Mouse (Mus musculus) lung, adult 2 months (tissue): ENCODE data around the gene Arl6. TPM values are rescaled to one million over a fixed set of nuclear protein-coding genes. Genes with fewer than 3 reads are reported as not detected.

Source experiments
- DNase-seq: peaks from one replicate; pipeline ENCODE4 v3.0.0; 2022
- H3K4me1 ChIP-seq: fragments of 200-500 bp; 2 replicates; pipeline ENCODE4 v1.6.1; 2011; ENCODE audit warnings: low read length; ENCODE audit not compliant: control insufficient read depth, insufficient read depth
- H3K4me3 ChIP-seq: fragments of 200-500 bp; replicated peaks from 2 replicates; pipeline ENCODE3; 2011; ENCODE audit warnings: low read depth, mild to moderate bottlenecking, control low read depth, low read length; ENCODE audit errors: extremely low read depth
- CTCF ChIP-seq: fragments of 200-500 bp; IDR thresholded peaks from 2 replicates; pipeline ENCODE4 v1.5.1; 2011; ENCODE audit warnings: mild to moderate bottlenecking, low read length, control low read depth; ENCODE audit not compliant: insufficient read depth
- POLR2A ChIP-seq: fragments of 200-500 bp; IDR thresholded peaks from 2 replicates; pipeline ENCODE4 v1.6.1; 2011; ENCODE audit warnings: low read depth, mild to moderate bottlenecking, control low read depth, low read length, borderline replicate concordance; ENCODE audit errors: extremely low read depth
- WGBS: fragments of 180-500 bp; shearing (Covaris S2); methylation state at CpG from one replicate; pipeline ENCODE4 v1.1.7; 2018; 5-methylcytosine and 5-hydroxymethylcytosine counted together
- polyA plus RNA-seq: library from polyadenylated mRNA; depleted of rRNA; stranded (reverse); fragments of >200 nt; gene quantifications from 2 replicates; pipeline ENCODE4 v1.2.3, GENCODE M21; 2012; rRNA removed

Arl6 gene
- polyA plus RNA-seq, 1 experiment, result 4.0 TPM

DNA sequence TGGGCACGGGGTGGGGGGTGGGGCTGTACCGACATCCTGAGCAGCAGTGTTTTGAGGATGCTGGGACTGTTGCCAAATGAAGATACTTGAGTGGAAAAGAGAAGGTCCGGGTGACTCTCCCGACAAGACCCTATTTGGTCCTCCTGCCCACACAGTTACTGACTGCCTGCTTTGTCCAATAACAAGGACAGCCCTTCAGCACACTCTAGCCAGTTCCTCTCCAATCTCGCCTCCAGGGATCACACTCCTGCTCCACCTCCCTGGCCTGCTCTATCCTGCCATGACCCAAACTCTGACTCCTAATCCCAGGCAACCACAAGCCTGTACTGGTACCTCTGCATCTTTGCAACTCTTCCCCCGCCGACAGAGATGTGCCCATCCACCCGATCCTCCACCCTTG lies 69.4 kb downstream of the Arl6 start:
- no peak for TF ChIP-seq POLR2A
- no peak for TF ChIP-seq CTCF
- WGBS, result 64% methylated on average over 8 of the region's 8 CpGs
- H3K4me1 ChIP-seq, result peaks cover 20% of the 10 kb centered on the region
- H3K4me3 ChIP-seq, result no peak overlapping the region
- DNase-seq, result no peak

DNA sequence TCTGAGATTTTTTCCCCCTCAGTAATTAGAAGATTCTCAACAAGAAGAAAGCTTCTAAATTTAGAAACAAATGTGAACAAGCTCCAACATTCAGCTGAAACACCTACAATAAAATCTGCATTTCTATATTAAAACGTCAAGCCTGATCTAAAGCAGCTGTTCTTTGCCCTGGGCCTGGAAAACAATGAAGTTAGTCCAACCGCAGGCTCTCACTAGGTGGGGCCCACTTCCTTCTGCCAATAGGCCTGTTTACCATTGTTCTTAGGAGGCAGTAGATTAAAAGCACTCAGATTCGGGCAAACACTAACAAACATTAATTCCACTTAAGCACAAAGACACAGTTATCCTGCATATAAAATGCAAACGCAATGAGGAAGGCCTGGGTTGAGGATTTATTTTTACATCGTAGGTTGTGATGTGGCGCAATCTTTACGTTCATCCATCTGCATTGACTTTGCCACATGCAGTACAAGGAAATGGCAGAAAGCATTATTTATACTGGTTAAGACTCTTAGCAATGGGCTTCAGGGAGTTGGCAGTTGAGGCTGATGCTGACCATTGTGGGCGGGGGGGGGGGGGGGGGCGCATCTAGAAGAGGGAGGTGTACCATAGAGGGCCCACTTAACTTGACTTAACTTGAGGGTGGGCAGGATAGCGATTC lies 71.3 kb downstream of the Arl6 start:
- TF ChIP-seq POLR2A, result no peak
- no peak for TF ChIP-seq CTCF
- DNase-seq, result no peak
- Histone ChIP-seq H3K4me1 (peaks cover 20% of the 10 kb centered on the region), H3K4me3 (no peak overlapping the region)
- 36% methylated on average over 10 of the region's 10 CpGs for WGBS

DNA sequence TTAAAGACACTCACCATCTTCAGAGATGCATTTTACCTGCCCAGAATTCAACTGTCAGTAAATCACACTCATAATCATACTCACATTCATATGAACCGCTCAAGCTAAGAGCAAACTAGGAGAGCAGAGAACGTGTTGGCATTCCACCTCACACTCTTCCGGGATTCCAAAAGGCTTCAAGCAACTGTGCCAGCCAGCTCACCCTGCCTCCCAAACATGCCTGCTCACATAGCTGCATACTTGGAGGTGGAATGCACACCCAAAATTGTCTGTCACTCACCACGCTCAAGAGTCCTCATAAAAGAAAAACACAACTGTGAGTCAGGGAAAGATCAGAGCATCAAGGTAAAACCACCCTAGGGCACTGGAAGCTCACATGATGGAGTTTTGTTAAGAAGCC lies 72.8 kb downstream of the Arl6 start:
- H3K4me1 ChIP-seq, result peaks cover 16% of the 10 kb centered on the region
- 63% methylated on average over 4 of the region's 4 CpGs for WGBS
- H3K4me3 ChIP-seq, result no peak overlapping the region
- DNase-seq, result no peak
- TF ChIP-seq CTCF, result no peak
- no peak for TF ChIP-seq POLR2A

- no peak for TF ChIP-seq CTCF
- no peak for TF ChIP-seq POLR2A
- DNase-seq, result no peak
- 92% methylated on average over 2 of the region's 2 CpGs for WGBS
Measured at GRCm38 (mm10) chr16:59565631-59566030, 73.6 kb downstream of the Arl6 start.

DNA sequence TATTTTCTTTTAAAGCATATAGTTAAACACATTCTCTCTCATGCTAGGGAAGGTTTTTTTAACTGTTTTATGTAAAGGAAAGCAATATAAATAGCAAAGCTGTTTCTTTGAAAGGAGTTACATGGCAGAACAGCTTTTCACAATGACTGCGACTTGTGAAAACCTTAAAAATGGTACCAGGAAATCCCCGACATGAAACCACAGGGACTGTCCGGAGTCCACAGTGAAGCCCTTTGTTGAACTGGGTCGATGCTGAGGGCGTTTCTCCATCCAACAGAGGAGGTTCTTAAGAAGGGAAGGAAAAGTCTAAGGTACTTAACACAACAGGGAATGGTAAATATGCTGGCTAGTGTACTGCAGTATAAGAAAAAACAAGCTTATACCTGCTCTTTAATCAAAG lies 75.2 kb downstream of the Arl6 start:
- no peak for DNase-seq
- 84% methylated on average over 5 of the region's 5 CpGs for WGBS
- H3K4me3 ChIP-seq, result no peak overlapping the region
- peaks cover 16% of the 10 kb centered on the region for H3K4me1 ChIP-seq
- TF ChIP-seq POLR2A, result no peak
- no peak for TF ChIP-seq CTCF

More at GRCm38 (mm10) chr16:59565631-59566030, 73.6 kb downstream of the Arl6 start:
- Histone ChIP-seq H3K4me1 (peaks cover 16% of the 10 kb centered on the region), H3K4me3 (no peak overlapping the region)

Other genes with a start within 250 kb of the Arl6 start
- not detected in 2 replicates for gene Gabrr3, start 232.1 kb downstream of the Arl6 start, polyA plus RNA-seq
- 4.4 and 7.0 TPM in 2 replicates for gene Riox2, start 167.6 kb downstream of the Arl6 start, polyA plus RNA-seq
- 9.4 and 21.5 TPM in 2 replicates for gene Crybg3, start 38.4 kb downstream of the Arl6 start, polyA plus RNA-seq